Mouse (Mus musculus): ENCODE results near the gene Apela.

DNA sequence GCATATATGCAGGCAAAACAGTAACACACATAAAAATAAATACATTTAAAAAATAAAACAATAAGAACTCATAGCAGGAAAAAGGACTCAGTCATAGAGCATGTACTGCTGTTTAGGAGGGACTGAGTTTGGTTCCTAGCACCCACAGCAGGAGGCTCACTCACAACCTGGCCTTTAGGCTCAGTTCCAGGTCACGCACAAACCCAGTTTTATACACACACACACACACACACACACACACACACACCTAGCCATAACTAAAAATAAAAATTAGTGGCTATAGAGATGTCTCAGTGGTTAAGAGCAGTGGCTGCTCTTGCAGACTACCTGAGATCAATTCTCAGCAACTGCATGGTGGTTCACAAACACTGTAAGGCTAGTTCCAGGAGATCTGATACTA lies 5.0 kb downstream of the Apela start:
- TF ChIP-seq GATA1 (IDR thresholded peaks at IDR 0.05; ENCODE audit: low read length): no peak
- TF ChIP-seq TAL1 (IDR thresholded peaks at IDR 0.05; ENCODE audit: low read length): no peak

Measured in erythroblast, embryonic 14.5 days (primary cell).